Mouse (Mus musculus): ENCODE measurements at regions not wholly inside any gene's neighbourhood (a gene's known extent, or its start where the extent isn't known, plus 50 kb on each side); places are given as distances from the start of the nearest gene placed in this dataset.

- DNase-seq (ENCODE audit: low read depth in 2 of 2, low spot score in 2 of 2) = no peak
Measured at GRCm38 (mm10) chr1:69470614-69471250, 216.3 kb downstream of the Ikzf2 start.

DNA sequence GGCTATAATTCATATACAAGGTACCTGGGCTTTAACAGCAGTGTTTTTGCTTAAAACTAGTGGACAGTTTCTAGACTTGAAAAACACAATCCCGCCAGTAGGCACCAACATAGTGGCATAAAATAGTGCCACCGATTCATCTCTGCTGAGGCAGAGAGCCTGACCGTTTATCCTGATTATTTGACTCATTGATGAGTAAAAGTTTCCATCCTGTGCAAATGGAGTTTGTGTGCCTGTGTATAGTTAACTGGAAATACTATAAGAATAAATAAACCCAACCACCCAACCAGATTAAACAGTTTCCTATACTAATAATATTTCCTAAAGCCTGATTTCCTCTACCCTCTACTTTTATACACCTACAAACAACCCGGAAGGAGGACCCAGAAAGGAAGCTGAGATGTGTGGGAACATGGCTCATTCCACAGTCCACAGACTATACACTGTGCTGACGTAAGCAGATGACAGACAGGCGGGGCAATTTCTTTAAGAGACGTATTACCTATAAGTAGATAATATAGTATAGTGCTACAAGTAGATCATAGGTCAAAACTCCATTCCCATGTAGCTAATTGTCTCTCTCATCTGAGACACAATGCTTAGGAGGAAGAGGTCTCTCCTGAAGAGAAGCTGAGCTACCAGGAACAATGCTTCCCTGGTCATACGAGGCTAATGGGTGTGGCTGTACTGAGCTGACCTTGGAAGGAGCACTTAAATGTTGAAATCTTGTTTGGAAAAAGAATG is 217.7 kb downstream of the Ikzf2 start:
- no peak for DNase-seq (ENCODE audit: low read depth in 2 of 2, low spot score in 2 of 2)

DNA sequence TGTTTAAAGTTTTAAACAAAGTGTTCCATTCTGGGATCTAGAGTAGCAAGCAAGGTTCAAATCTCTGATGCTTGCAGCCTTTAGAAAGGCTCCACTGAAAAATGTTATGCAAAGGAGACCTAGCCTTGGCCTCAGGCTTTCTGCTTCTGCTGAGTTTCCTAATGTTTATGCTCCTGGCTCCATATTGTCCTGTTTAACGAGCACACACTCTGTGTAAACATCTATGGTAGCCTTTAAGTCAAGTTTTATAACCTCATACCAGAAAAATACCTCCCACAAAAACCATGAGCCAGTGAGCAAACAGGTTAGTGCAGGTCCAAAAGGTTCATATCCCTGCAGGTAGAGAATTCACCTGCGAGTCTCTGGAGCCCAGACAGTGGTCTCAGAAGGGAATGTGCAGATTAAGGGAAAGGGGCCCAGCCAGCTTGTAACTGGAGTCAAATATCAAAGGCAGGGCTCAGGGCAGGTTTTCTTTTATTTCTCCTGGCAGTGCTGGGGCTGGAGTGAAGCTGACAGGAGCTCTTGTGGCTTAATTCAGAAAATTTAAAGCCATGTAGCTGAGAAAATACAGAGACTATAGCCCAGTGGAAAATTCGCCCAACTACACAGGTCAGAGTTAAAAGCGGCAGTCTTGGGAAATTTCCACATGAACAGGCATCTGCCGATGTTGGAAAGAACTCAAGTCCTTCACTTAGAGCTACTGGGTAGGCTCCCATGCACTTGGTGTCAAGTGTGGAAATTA is 220.3 kb downstream of the Ikzf2 start:
- no peak for DNase-seq (ENCODE audit: low read depth in 2 of 2, low spot score in 2 of 2)

- no peak for DNase-seq (ENCODE audit: low read depth in 2 of 2, low spot score in 2 of 2)
Measured at GRCm38 (mm10) chr1:69461191-69461590, 225.9 kb downstream of the Ikzf2 start.

DNA sequence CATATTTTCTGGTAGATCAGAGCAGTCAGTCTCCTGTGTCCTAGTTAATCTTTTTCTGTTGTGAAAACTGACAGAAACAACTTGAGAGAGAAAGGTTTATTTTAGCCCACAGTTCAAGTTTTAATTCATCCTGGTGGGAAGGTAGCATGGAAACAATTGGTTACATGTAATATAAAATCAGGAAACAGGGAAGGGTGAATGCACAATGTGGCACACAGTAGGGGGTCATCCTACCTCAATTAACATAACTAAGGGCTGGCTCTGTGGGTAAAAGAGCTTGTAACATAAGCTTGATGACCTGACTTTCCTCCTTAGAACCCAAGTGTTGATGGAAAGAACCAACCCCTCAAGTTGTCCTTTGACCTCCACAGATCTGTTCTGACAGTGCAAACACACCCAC is 227.1 kb downstream of the Ikzf2 start:
- DNase-seq (ENCODE audit: low read depth in 2 of 2, low spot score in 2 of 2) = no peak

DNA sequence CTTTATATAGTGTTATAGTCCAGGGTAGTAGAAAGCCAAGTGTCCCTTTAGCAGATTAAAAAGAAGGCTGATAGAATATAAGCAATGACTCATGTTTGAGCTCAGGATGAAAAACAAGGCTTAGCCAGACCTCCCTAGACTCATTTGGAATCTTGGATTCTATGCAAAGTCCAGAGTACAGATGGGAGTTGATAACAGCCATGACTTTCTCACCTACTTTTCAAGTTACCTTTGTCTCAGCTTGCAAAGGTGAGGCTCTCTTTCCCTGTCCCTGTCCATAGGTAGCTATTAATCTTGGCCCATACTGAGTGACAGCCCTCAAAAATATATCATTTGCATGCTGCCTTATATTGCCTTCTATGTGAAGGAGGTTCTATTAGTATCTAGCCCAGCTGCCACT is 229.6 kb downstream of the Ikzf2 start:
- no peak for DNase-seq (ENCODE audit: low read depth in 2 of 2, low spot score in 2 of 2)

DNA sequence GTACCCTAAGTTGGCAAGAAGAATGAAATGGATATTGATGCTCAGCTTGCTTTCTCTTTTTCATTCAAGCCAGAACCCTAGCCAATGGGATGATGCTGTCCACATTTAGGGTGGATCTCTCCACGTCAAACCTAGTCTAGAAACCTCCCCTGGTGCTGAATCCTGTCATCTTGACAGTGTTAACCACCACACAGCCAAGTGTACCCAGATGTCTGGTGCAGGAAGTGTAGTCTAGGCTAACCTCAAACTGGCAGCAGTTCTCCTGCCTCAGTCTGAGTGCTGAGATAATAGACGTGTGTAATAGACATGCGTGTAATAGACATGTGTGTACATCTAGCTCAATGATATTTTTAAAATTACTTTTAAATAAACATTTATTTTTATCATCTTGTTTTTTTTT is 233.1 kb downstream of the Ikzf2 start:
- DNase-seq (ENCODE audit: low read depth in 2 of 2, low spot score in 2 of 2) = no peak

DNA sequence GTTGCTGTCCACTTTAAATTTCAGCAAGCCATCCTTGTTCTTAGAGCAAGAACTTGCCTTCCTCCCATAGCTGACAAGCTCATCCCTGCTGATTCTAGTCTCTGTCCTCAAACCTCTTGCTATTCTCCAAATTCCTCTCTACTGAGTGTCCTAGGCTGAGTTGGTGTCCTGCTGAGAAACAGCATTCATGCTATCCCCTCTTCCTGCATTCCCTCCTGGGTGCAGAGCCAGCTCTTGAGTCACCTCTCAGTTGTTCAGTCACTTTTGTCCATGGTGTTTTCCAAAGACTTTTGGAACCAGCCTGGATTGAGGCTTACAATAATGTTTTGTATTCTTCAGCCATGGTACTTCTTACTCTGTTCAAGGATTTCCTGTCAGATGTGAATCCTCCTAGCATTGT is 234.1 kb downstream of the Ikzf2 start:
- no peak for DNase-seq (ENCODE audit: low read depth in 2 of 2, low spot score in 2 of 2)

DNA sequence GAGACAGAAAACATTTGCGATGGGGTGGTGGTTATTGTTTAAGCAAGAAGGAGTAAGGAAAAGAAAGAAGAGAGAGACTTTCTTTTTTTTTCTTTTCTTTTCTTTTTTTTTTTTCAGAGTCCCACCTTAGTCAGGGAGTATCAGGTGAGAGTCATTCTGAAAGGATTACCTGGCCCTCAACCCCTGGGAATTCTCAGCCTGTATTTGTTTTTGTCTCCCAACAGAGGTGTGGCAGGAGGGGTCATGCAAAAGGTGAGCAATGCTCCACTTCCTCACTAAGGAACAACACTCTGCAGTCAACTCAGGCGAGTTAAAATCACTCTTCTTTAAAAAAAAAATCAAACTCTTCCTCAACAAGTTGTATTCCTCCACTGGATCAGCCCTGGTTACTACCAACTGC is 236.6 kb downstream of the Ikzf2 start:
- DNase-seq (ENCODE audit: low read depth in 2 of 2, low spot score in 2 of 2) = no peak

GRCm38 (mm10) chr1:69447276-69447675 is 239.8 kb downstream of the Ikzf2 start:
- DNase-seq (ENCODE audit: low read depth in 2 of 2, low spot score in 2 of 2) = no peak

DNA sequence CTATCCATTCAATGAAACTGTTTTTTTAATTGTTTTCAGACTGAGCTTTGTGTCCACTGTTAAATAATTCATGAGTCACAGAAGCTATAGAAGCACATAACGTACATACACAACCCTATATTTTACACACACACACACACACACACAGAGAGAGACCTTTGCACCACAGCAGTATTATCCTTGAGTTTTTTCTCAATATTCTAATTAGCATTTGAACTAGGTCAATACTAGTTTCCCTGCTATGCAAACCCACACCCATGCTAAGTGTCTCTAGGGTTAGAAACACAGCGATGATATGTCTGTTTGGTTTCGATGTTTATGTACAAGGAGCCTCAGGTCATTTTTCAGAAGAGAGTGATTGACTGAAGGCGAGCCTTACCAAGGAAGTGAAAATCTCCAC is 242.3 kb downstream of the Ikzf2 start:
- no peak for DNase-seq (ENCODE audit: low read depth in 2 of 2, low spot score in 2 of 2)

DNA sequence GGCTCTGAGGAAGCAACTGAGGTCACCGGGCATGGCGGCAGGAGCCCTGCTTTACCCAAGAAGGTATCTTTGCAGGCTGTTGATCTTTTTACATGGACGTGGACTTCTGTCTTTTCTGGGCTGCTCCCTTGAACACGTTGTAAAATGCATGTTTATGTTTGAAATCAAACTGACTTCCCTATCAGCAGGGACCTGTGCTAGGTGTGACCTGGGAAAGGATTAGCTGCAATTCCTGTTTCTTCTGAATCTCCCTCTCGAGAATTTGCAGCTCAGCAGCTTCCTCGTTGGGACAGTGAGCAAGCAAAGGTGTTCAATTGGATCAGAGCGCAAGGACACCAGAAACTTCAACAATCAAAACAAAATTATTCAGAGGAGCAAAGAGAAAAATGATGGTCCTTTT is 243.6 kb downstream of the Ikzf2 start:
- no peak for DNase-seq (ENCODE audit: low read depth in 2 of 2, low spot score in 2 of 2)

DNA sequence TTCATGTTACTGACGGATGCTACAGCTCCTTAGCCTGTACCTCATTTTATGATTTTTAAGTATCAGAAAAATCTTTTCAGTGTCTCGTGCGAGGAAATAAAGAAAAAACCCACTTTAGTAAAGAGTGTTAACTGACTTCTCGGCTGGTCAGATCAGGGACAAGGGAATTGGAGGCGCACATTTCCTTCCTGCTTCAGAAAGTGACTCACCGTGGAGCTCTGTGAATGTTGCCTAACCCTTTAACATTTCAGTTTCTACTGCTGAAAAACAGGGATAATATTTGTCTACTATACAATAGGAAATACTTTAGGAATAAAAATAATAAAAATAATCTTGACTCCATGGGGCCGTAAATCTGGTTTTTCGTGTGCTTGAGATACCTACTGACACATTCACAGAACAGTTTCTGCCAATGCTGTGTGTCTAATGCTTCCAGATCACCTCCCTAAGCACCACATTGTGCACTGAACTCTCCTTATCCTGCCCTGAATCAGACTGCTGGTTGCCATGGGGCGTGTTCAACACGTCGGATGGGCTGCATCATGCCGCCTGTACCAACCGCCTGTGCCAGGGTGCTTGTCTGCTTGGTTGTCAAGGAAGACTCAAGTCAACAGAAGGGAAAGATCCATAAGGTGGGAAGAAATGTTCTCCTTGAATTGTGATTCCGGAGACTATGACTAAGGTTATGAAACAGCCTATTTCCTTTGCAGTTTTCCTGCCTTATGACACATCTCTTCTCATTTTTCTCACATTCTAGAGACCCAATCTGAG is 246.3 kb downstream of the Ikzf2 start:
- DNase-seq (ENCODE audit: low read depth in 2 of 2, low spot score in 2 of 2) = no peak

- DNase-seq (ENCODE audit: low read depth in 2 of 2, low spot score in 2 of 2) = no peak
Measured at GRCm38 (mm10) chr1:69437042-69437441, 250.0 kb downstream of the Ikzf2 start.

DNA sequence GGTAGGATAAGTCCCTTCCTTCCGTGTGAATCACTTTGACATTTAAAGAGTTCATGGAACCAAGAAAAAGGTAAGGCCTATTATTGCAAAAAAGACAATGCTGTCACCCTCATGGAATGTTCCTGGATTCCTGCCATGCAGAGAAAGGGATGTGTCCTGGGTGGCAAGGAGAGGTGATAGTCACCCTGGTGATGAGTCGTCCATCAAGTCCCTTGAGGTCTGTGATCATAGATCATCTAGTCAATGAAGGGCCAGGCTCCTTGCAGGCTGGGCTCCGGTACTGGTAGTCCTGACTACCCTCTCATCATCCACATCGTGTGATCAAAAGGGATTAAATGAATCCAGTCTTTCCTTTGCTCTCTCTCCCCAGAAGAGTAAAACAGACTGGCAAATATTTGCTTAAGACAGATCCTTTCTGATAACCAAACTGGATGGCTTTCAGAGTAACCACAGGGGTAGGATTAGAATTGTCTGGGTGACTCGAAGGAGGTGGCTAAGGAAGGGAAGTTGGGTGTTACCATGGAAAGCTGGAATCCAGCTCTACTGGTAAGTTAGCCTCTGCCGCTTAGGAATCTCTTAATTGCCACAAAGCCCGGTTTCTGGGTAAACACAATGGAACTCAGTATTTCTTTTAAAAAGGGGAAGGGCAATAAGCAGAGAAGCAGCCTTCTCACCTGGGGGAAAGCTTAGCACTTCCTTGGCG is 253.2 kb downstream of the Ikzf2 start:
- no peak for DNase-seq (ENCODE audit: low read depth in 2 of 2, low spot score in 2 of 2)

DNA sequence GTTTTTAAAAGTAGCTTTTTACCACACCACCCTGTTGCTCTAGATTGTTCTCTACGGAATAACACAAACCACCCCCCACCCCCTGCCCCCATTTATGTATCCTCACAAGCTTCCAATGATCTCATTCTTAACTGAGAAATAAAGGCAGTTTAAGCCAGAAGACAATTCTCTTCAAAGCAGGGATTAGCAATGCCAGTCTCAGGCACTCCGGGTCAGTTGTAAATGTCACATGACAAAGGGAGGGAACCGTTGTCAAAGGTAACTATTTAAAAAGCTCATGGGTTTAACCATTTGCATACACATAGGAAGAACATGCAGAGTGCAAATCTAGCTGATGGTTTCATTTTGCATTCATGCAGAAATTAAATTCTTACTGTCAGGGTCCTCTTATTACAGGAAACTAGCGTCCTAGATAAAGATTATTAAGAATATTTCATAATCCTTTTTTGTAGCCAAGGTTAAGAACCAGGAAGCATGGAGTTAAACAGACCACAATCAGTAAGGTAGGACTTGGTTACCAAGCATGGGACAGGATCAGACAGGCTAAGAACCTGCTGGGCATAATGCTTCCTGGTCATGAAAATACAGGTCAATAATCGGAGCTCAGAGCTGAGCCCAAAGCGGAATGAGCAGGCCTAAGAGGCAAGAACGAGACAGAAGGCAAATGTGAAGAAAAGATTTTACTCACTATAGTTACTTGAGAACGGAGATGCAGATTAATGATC is 256.2 kb downstream of the Ikzf2 start:
- no peak for DNase-seq (ENCODE audit: low read depth in 2 of 2, low spot score in 2 of 2)

- DNase-seq (ENCODE audit: low read depth in 2 of 2, low spot score in 2 of 2) = no peak
Measured at GRCm38 (mm10) chr1:69429632-69430031, 257.4 kb downstream of the Ikzf2 start.

GRCm38 (mm10) chr1:69397676-69398075 is 289.4 kb downstream of the Ikzf2 start:
- no peak for DNase-seq (ENCODE audit: low read depth in 2 of 2, low spot score in 2 of 2)

GRCm38 (mm10) chr1:69382374-69382773 is 274.5 kb upstream of the Erbb4 start:
- no peak for DNase-seq (ENCODE audit: low read depth in 2 of 2, low spot score in 2 of 2)

DNA sequence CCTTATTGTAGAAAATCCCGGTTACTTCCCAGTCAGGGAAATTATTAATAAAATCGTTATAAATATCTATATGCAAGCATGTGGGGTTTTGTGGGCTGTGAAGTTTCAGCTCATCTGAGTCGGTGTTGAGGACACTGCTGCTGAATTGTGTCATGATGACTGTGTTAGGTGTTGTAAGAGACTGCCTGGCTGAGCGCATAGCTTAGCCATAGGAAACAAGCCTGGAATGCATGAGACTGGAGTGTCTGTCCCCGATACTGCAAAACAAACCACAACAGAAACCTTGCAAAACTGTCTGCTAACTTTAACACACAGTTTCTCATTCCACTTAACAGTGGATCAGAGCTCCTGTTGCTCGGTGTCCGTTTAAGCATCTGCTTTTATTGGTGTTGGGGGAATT is 271.9 kb upstream of the Erbb4 start:
- DNase-seq (ENCODE audit: low read depth in 2 of 2, low spot score in 2 of 2) = no peak

Measured in CD8-positive naive resting alpha-beta T cell, adult 2 months (primary cell).